Mouse (Mus musculus): ENCODE data around the gene Srpk1. TPM values are rescaled to one million over a fixed set of nuclear protein-coding genes. Genes with fewer than 3 reads are reported as not detected.

Gene Srpk1
- polyA plus RNA-seq, 1 experiment from 2014 or later: 84.9 TPM

GRCm38 (mm10) chr17:28593965-28594364 lies 28.5 kb downstream of the Srpk1 start:
- Histone ChIP-seq H3K9me3 (replicated peaks; ENCODE audit: control insufficient read depth, low read length, poor library complexity, severe bottlenecking) (no peaks in the 10 kb centered on the region), H3K27me3 (ENCODE audit: control insufficient read depth, insufficient read depth, low read depth, low read length) (no peaks in the 10 kb centered on the region), H3K4me1 (ENCODE audit: control insufficient read depth, insufficient read depth, low read length) (no peaks in the 10 kb centered on the region), H3K9ac (ENCODE audit: low read depth, low read length) (no peak overlapping the region), H3K4me3 (ENCODE audit: low read depth, low read length) (no peak overlapping the region), H3K36me3 (ENCODE audit: control insufficient read depth, insufficient read depth, low read length) (peaks cover 38% of the 10 kb centered on the region), H3K27ac (ENCODE audit: low read length) (no peak overlapping the region), H3K4me2 (ENCODE audit: low read length) (no peak overlapping the region)
- no peak for ATAC-seq
- WGBS: 85% methylated on average over 4 of the region's 4 CpGs

GRCm38 (mm10) chr17:28592998-28593397 lies 29.5 kb downstream of the Srpk1 start:
- ATAC-seq: no peak
- no peak overlapping the region for H3K4me3 ChIP-seq (ENCODE audit: low read depth, low read length)
- H3K36me3 ChIP-seq (ENCODE audit: control insufficient read depth, insufficient read depth, low read length): peaks cover 37% of the 10 kb centered on the region
- WGBS: 19% methylated on average over 4 of the region's 4 CpGs
- no peaks in the 10 kb centered on the region for H3K4me1 ChIP-seq (ENCODE audit: control insufficient read depth, insufficient read depth, low read length)
- H3K9ac ChIP-seq (ENCODE audit: low read depth, low read length): no peak overlapping the region
- no peak overlapping the region for H3K27ac ChIP-seq (ENCODE audit: low read length)
- no peak overlapping the region for H3K4me2 ChIP-seq (ENCODE audit: low read length)
- H3K27me3 ChIP-seq (ENCODE audit: control insufficient read depth, insufficient read depth, low read depth, low read length): no peaks in the 10 kb centered on the region
- H3K9me3 ChIP-seq (replicated peaks; ENCODE audit: control insufficient read depth, low read length, poor library complexity, severe bottlenecking): no peaks in the 10 kb centered on the region

- Histone ChIP-seq H3K4me3 (ENCODE audit: low read depth, low read length) (no peak overlapping the region), H3K4me1 (ENCODE audit: control insufficient read depth, insufficient read depth, low read length) (no peaks in the 10 kb centered on the region), H3K36me3 (ENCODE audit: control insufficient read depth, insufficient read depth, low read length) (peaks cover 31% of the 10 kb centered on the region), H3K9ac (ENCODE audit: low read depth, low read length) (no peak overlapping the region), H3K27ac (ENCODE audit: low read length) (no peak overlapping the region), H3K9me3 (replicated peaks; ENCODE audit: control insufficient read depth, low read length, poor library complexity, severe bottlenecking) (no peaks in the 10 kb centered on the region), H3K27me3 (ENCODE audit: control insufficient read depth, insufficient read depth, low read depth, low read length) (no peaks in the 10 kb centered on the region), H3K4me2 (ENCODE audit: low read length) (no peak overlapping the region)
- ATAC-seq: no peak
- WGBS: 94% methylated on average over 5 of the region's 5 CpGs
These were observed 31.0 kb downstream of the Srpk1 start for GRCm38 (mm10) chr17:28591476-28591875.

- Histone ChIP-seq H3K27me3 (ENCODE audit: control insufficient read depth, insufficient read depth, low read depth, low read length) (no peaks in the 10 kb centered on the region), H3K9me3 (replicated peaks; ENCODE audit: control insufficient read depth, low read length, poor library complexity, severe bottlenecking) (no peaks in the 10 kb centered on the region), H3K4me3 (ENCODE audit: low read depth, low read length) (no peak overlapping the region), H3K4me2 (ENCODE audit: low read length) (no peak overlapping the region), H3K4me1 (ENCODE audit: control insufficient read depth, insufficient read depth, low read length) (no peaks in the 10 kb centered on the region), H3K27ac (ENCODE audit: low read length) (no peak overlapping the region), H3K9ac (ENCODE audit: low read depth, low read length) (no peak overlapping the region), H3K36me3 (ENCODE audit: control insufficient read depth, insufficient read depth, low read length) (peaks cover 27% of the 10 kb centered on the region)
- 92% methylated on average over 3 of the region's 3 CpGs for WGBS
- ATAC-seq: no peak
These were observed 31.9 kb downstream of the Srpk1 start for GRCm38 (mm10) chr17:28590596-28590995.

- Histone ChIP-seq H3K36me3 (ENCODE audit: control insufficient read depth, insufficient read depth, low read length) (peaks cover 23% of the 10 kb centered on the region), H3K27me3 (ENCODE audit: control insufficient read depth, insufficient read depth, low read depth, low read length) (no peaks in the 10 kb centered on the region)
- no peak for ATAC-seq
These were observed 33.9 kb downstream of the Srpk1 start for GRCm38 (mm10) chr17:28588591-28588990.

GRCm38 (mm10) chr17:28586509-28586908 lies 36.0 kb downstream of the Srpk1 start:
- Histone ChIP-seq H3K36me3 (ENCODE audit: control insufficient read depth, insufficient read depth, low read length) (peaks cover 16% of the 10 kb centered on the region), H3K27me3 (ENCODE audit: control insufficient read depth, insufficient read depth, low read depth, low read length) (no peaks in the 10 kb centered on the region), H3K9me3 (replicated peaks; ENCODE audit: control insufficient read depth, low read length, poor library complexity, severe bottlenecking) (no peaks in the 10 kb centered on the region), H3K9ac (ENCODE audit: low read depth, low read length) (no peak overlapping the region), H3K4me1 (ENCODE audit: control insufficient read depth, insufficient read depth, low read length) (no peaks in the 10 kb centered on the region), H3K4me2 (ENCODE audit: low read length) (no peak overlapping the region), H3K4me3 (ENCODE audit: low read depth, low read length) (no peak overlapping the region), H3K27ac (ENCODE audit: low read length) (no peak overlapping the region)
- 96% methylated on average over 3 of the region's 3 CpGs for WGBS
- ATAC-seq: no peak

More at GRCm38 (mm10) chr17:28588591-28588990, 33.9 kb downstream of the Srpk1 start:
- no peaks in the 10 kb centered on the region for H3K4me1 ChIP-seq (ENCODE audit: control insufficient read depth, insufficient read depth, low read length)
- no peaks in the 10 kb centered on the region for H3K9me3 ChIP-seq (replicated peaks; ENCODE audit: control insufficient read depth, low read length, poor library complexity, severe bottlenecking)
- WGBS: 87% methylated on average over 2 of the region's 2 CpGs
- H3K4me2 ChIP-seq (ENCODE audit: low read length): no peak overlapping the region
- no peak overlapping the region for H3K4me3 ChIP-seq (ENCODE audit: low read depth, low read length)
- H3K27ac ChIP-seq (ENCODE audit: low read length): no peak overlapping the region
- H3K9ac ChIP-seq (ENCODE audit: low read depth, low read length): no peak overlapping the region

- Histone ChIP-seq H3K4me3 (ENCODE audit: low read depth, low read length) (no peak overlapping the region), H3K27me3 (ENCODE audit: control insufficient read depth, insufficient read depth, low read depth, low read length) (no peaks in the 10 kb centered on the region), H3K27ac (ENCODE audit: low read length) (no peak overlapping the region), H3K9ac (ENCODE audit: low read depth, low read length) (no peak overlapping the region), H3K36me3 (ENCODE audit: control insufficient read depth, insufficient read depth, low read length) (no peaks in the 10 kb centered on the region), H3K4me1 (ENCODE audit: control insufficient read depth, insufficient read depth, low read length) (no peaks in the 10 kb centered on the region), H3K4me2 (ENCODE audit: low read length) (no peak overlapping the region), H3K9me3 (replicated peaks; ENCODE audit: control insufficient read depth, low read length, poor library complexity, severe bottlenecking) (no peaks in the 10 kb centered on the region)
- ATAC-seq: no peak
- WGBS: 58% methylated on average over 2 of the region's 2 CpGs
These were observed 41.5 kb downstream of the Srpk1 start for GRCm38 (mm10) chr17:28581056-28581455.

GRCm38 (mm10) chr17:28580396-28580795 lies 42.1 kb downstream of the Srpk1 start:
- peaks cover 3% of the 10 kb centered on the region; the same call in 1 of the 2 replicates for H3K4me1 ChIP-seq (ENCODE audit: control insufficient read depth, insufficient read depth, low read length)
- no peaks in the 10 kb centered on the region for H3K9me3 ChIP-seq (replicated peaks; ENCODE audit: control insufficient read depth, low read length, poor library complexity, severe bottlenecking)
- no peak overlapping the region for H3K27ac ChIP-seq (ENCODE audit: low read length)
- 5% methylated on average over 9 of the region's 9 CpGs for WGBS
- H3K4me3 ChIP-seq (ENCODE audit: low read depth, low read length): no peak overlapping the region
- no peaks in the 10 kb centered on the region; the same call in 1 of the 2 replicates for H3K27me3 ChIP-seq (ENCODE audit: control insufficient read depth, insufficient read depth, low read depth, low read length)
- ATAC-seq: no peak
- H3K4me2 ChIP-seq (ENCODE audit: low read length): no peak overlapping the region
- no peak overlapping the region for H3K9ac ChIP-seq (ENCODE audit: low read depth, low read length)
- H3K36me3 ChIP-seq (ENCODE audit: control insufficient read depth, insufficient read depth, low read length): no peaks in the 10 kb centered on the region

- Histone ChIP-seq H3K9me3 (replicated peaks; ENCODE audit: control insufficient read depth, low read length, poor library complexity, severe bottlenecking) (no peaks in the 10 kb centered on the region), H3K4me2 (ENCODE audit: low read length) (peak within 1 kb of the TSS; percentile 89), H3K36me3 (ENCODE audit: control insufficient read depth, insufficient read depth, low read length) (no peaks in the 10 kb centered on the region), H3K4me3 (ENCODE audit: low read depth, low read length) (peak within 1 kb of the TSS; percentile 50), H3K27me3 (ENCODE audit: control insufficient read depth, insufficient read depth, low read depth, low read length) (no peaks in the 10 kb centered on the region; the same call in 1 of the 2 replicates), H3K9ac (ENCODE audit: low read depth, low read length) (peak within 1 kb of the TSS; percentile 71), H3K4me1 (ENCODE audit: control insufficient read depth, insufficient read depth, low read length) (peaks cover 7% of the 10 kb centered on the region; the same call in 1 of the 2 replicates), H3K27ac (ENCODE audit: low read length) (no peak within 1 kb of the TSS)
- peak; percentile 81; the same call in 1 of the 2 replicates for ATAC-seq
- WGBS: 17% methylated on average over 46 of the region's 50 CpGs
These were observed 47.0 kb downstream of the Srpk1 start, which contains the start of gene Lhfpl5 for GRCm38 (mm10) chr17:28575244-28576125. Gene Lhfpl5, plus strand, starts transcription at chr17:28575641.

All from midbrain, embryonic 16.5 days (tissue).